Mouse (Mus musculus) Patski (cell line): ENCODE data around the gene Gm21970. TPM values are rescaled to one million over a fixed set of nuclear protein-coding genes. Genes with fewer than 3 reads are reported as not detected.
A peak's percentile ranks its signal among the peaks of the same experiment; 100 is the strongest.

Experiments used
- ATAC-seq: fragments of 100-300 bp; one replicate; pipeline ENCODE4 v1.8.0; 2021
- CTCF ChIA-PET: fragments of 350-600 bp; sonication (Branson Sonifier 250); formaldehyde crosslinking; loops from one replicate; lab custom pipeline; 2022; ENCODE audit warnings: inconsistent platforms; lab: Charles Lee
- POLR2A ChIA-PET: fragments of 350-600 bp; sonication (Branson Sonifier 250); formaldehyde crosslinking; loops from one replicate; lab custom pipeline; 2022; ENCODE audit warnings: antibody characterized with exemption, inconsistent platforms; lab: Charles Lee
- DNase-seq: peaks from one replicate; pipeline ENCODE4 v3.0.0-alpha.2; 2011; ENCODE audit warnings: low read depth, low spot score
- H3K27me3 ChIP-seq: fragments of 371-371 bp; one replicate; pipeline ENCODE4 v1.5.1; 2021
- CTCF ChIP-seq: fragments of 100-300 bp; IDR thresholded peaks from one replicate; pipeline ENCODE4 v1.5.1; 2021
- in situ Hi-C: fragments of 300-500 bp; cut with MboI; formaldehyde crosslinking; loops from 3 replicates; pipeline ENCODE4 v1.11.1; 2018; ENCODE audit warnings: low pct_unique_long_range_greater_than_20kb, mixed read lengths
- polyA plus RNA-seq: library from polyadenylated mRNA; unstranded; gene quantifications from one replicate; pipeline ENCODE4 v1.2.3, GENCODE M21; 2021

Gene Gm21970
- polyA plus RNA-seq, 1 experiment from 2014 or later: 3.8 TPM

GRCm38 (mm10) chr16:91367066-91367465, 24.5 kb upstream of the Gm21970 start:
- H3K27me3 ChIP-seq: no peaks in the 10 kb centered on the region
- in situ Hi-C loops: loop anchor here (10.0 kb wide), 1 partner anchor 218 kb away; no protein-coding TSS in a partner anchor
- TF ChIP-seq CTCF: no peak
- ATAC-seq: no peak
- ChIA-PET CTCF (no interaction called here), POLR2A (no interaction called here)
- no peak for DNase-seq

GRCm38 (mm10) chr16:91372577-91373472, 18.7 kb upstream of the Gm21970 start, which contains the start of gene Ifnar2:
Ifnar2 (plus strand) TSS chr16:91372783.
- H3K27me3 ChIP-seq: no peaks in the 10 kb centered on the region
- CTCF ChIA-PET: no interaction called here
- DNase-seq: no peak
- in situ Hi-C loops: no loop called here
- POLR2A ChIA-PET: interaction anchor here (0.5 to 2.9 kb wide), 3 partner anchors 10 to 14 kb away, joined by 3 to 10 read pairs (median 3); no protein-coding TSS in a partner anchor
- ATAC-seq: peak; percentile 88
- no peak for TF ChIP-seq CTCF

GRCm38 (mm10) chr16:91373473-91374252, 17.9 kb upstream of the Gm21970 start:
- ChIA-PET POLR2A (interaction anchor here (0.5 to 2.9 kb wide), 3 partner anchors 11 to 17 kb away, joined by 3 to 10 read pairs (median 5); no protein-coding TSS in a partner anchor), CTCF (interaction anchor here (0.9 kb wide), 1 partner anchor 10 kb away, joined by 3 read pairs; no protein-coding TSS in a partner anchor)
- in situ Hi-C loops: no loop called here
- no peaks in the 10 kb centered on the region for H3K27me3 ChIP-seq
- TF ChIP-seq CTCF: no peak
- ATAC-seq (no peak), DNase-seq (no peak)

GRCm38 (mm10) chr16:91374253-91374634, 17.3 kb upstream of the Gm21970 start:
- no peak for TF ChIP-seq CTCF
- ChIA-PET POLR2A (interaction anchor here (0.9 to 2.9 kb wide), 2 partner anchors 11 to 16 kb away, joined by 5 to 10 read pairs; no protein-coding TSS in a partner anchor), CTCF (interaction anchor here (0.9 kb wide), 1 partner anchor 9 kb away, joined by 3 read pairs; no protein-coding TSS in a partner anchor)
- in situ Hi-C loops: no loop called here
- no peaks in the 10 kb centered on the region for H3K27me3 ChIP-seq
- ATAC-seq (no peak), DNase-seq (no peak)

- ATAC-seq (no peak), DNase-seq (no peak)
- CTCF ChIA-PET: no interaction called here
- POLR2A ChIA-PET: interaction anchor here (0.7 kb wide), 1 partner anchor 425 kb away, joined by 3 read pairs; no protein-coding TSS in a partner anchor
- no peak for TF ChIP-seq CTCF
- in situ Hi-C loops: no loop called here
- H3K27me3 ChIP-seq: no peaks in the 10 kb centered on the region
Measured at GRCm38 (mm10) chr16:91376701-91377100, 14.8 kb upstream of the Gm21970 start.

- ATAC-seq (no peak), DNase-seq (no peak)
- no peaks in the 10 kb centered on the region for H3K27me3 ChIP-seq
- ChIA-PET POLR2A (no interaction called here), CTCF (no interaction called here)
- TF ChIP-seq CTCF: no peak
- in situ Hi-C loops: no loop called here
Measured at GRCm38 (mm10) chr16:91378431-91378986, 13.0 kb upstream of the Gm21970 start.

GRCm38 (mm10) chr16:91378991-91379390, 12.5 kb upstream of the Gm21970 start:
- ChIA-PET CTCF (no interaction called here), POLR2A (no interaction called here)
- no peak for DNase-seq
- TF ChIP-seq CTCF: no peak
- in situ Hi-C loops: no loop called here
- no peaks in the 10 kb centered on the region for H3K27me3 ChIP-seq
- no peak for ATAC-seq

- POLR2A ChIA-PET: no interaction called here
- ATAC-seq (no peak), DNase-seq (no peak)
- TF ChIP-seq CTCF: no peak
- H3K27me3 ChIP-seq: no peaks in the 10 kb centered on the region
- CTCF ChIA-PET: no interaction called here
- in situ Hi-C loops: no loop called here
Measured at GRCm38 (mm10) chr16:91379412-91379811, 12.1 kb upstream of the Gm21970 start.

GRCm38 (mm10) chr16:91380151-91380550, 11.4 kb upstream of the Gm21970 start:
- in situ Hi-C loops: no loop called here
- ChIA-PET CTCF (no interaction called here), POLR2A (interaction anchor here (0.8 kb wide), 1 partner anchor 21 kb away, joined by 5 read pairs; no protein-coding TSS in a partner anchor)
- DNase-seq (no peak), ATAC-seq (no peak)
- H3K27me3 ChIP-seq: no peaks in the 10 kb centered on the region
- no peak for TF ChIP-seq CTCF

- POLR2A ChIA-PET: interaction anchor here (0.7 kb wide), 1 partner anchor 68 kb away, joined by 4 read pairs; no protein-coding TSS in a partner anchor
- no peaks in the 10 kb centered on the region for H3K27me3 ChIP-seq
- ATAC-seq: no peak
- in situ Hi-C loops: no loop called here
- no peak for DNase-seq
- TF ChIP-seq CTCF: no peak
- CTCF ChIA-PET: interaction anchor here (1.0 to 1.4 kb wide), 2 partner anchors 18 to 25 kb away, joined by 3 read pairs; no protein-coding TSS in a partner anchor
Measured at GRCm38 (mm10) chr16:91381606-91382005, 9.9 kb upstream of the Gm21970 start.
